Mouse (Mus musculus) cerebellum, adult 2 months (tissue): ENCODE data around the gene 1700020N01Rik. TPM values are rescaled to one million over a fixed set of nuclear protein-coding genes. Genes with fewer than 3 reads are reported as not detected.
A peak's percentile ranks its signal among the peaks of the same experiment; 100 is the strongest.

Experiments used
- DNase-seq, 2 experiments: peaks; one replicate each; pipeline ENCODE4 v3.0.0; 2021
- H3K27ac ChIP-seq: fragments of 200-500 bp; 2 replicates; pipeline ENCODE4 v1.5.1; 2012; ENCODE audit warnings: low read length, control low read depth, inconsistent platforms; ENCODE audit not compliant: insufficient read depth
- H3K27me3 ChIP-seq: fragments of 200-500 bp; 2 replicates; pipeline ENCODE4 v1.6.1; 2012; ENCODE audit warnings: inconsistent platforms, mild to moderate bottlenecking, low read length, moderate library complexity; ENCODE audit not compliant: control insufficient read depth, insufficient read depth
- H3K4me1 ChIP-seq: fragments of 200-500 bp; 2 replicates; pipeline ENCODE4 v1.6.1; 2011; ENCODE audit warnings: low read length; ENCODE audit not compliant: control insufficient read depth, insufficient read depth
- H3K4me3 ChIP-seq: fragments of 200-500 bp; replicated peaks from 2 replicates; pipeline ENCODE3; 2011; ENCODE audit warnings: mild to moderate bottlenecking, low read depth, low read length, control low read depth; ENCODE audit not compliant: insufficient read depth
- CTCF ChIP-seq: fragments of 200-500 bp; IDR thresholded peaks from 2 replicates; pipeline ENCODE4 v1.5.1; 2011; ENCODE audit warnings: low read depth, mild to moderate bottlenecking, control low read depth, low read length, moderate library complexity, borderline replicate concordance; ENCODE audit not compliant: insufficient read depth
- POLR2A ChIP-seq: fragments of 200-500 bp; IDR thresholded peaks from 2 replicates; pipeline ENCODE4 v1.6.1; 2011; ENCODE audit warnings: low read length, control low read depth, borderline replicate concordance; ENCODE audit not compliant: insufficient read depth
- WGBS: fragments of 180-500 bp; shearing (Covaris S2); methylation state at CpG from one replicate; pipeline ENCODE4 v1.1.7; 2018; 5-methylcytosine and 5-hydroxymethylcytosine counted together
- polyA plus RNA-seq: library from polyadenylated mRNA; depleted of rRNA; stranded (reverse); fragments of >200 nt; gene quantifications from 2 replicates; pipeline ENCODE4 v1.2.3, GENCODE M21; 2012

Gene 1700020N01Rik
- polyA plus RNA-seq, 1 experiment: not detected

DNA sequence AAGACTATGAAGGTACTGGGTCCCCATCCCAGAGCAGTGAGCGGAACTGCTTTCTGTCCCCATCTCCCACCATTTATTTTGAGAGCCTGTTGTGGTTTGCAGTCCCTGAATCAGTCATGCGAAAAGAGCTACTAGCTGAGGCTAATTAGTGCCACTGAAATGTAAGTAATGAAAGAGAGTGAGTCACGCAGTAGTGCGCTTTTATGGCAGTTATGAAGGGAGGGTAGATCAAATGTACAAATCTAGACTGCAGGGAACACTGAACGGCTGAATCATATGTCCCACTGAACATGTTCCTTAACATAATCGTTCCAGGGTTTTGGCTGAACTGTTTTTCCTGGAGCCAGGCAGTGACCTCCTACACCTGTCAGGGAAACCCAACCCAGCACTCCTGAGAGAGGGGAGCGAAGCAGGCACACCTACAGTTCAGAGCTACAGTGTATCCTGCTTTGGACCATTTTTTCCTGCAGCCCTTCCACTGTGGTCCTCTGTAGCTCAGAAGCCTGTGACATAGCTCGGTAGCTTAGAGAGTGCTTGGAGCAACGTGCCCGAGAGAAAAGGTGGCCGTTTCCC lies 17.1 kb upstream of the 1700020N01Rik start:
- no peak for DNase-seq
- no peak overlapping the region for H3K4me3 ChIP-seq
- no peak overlapping the region for H3K27ac ChIP-seq
- no peaks in the 10 kb centered on the region for H3K27me3 ChIP-seq
- TF ChIP-seq CTCF (no peak), POLR2A (no peak)
- WGBS: 61% methylated on average over 11 of the region's 11 CpGs
- no peaks in the 10 kb centered on the region for H3K4me1 ChIP-seq

DNA sequence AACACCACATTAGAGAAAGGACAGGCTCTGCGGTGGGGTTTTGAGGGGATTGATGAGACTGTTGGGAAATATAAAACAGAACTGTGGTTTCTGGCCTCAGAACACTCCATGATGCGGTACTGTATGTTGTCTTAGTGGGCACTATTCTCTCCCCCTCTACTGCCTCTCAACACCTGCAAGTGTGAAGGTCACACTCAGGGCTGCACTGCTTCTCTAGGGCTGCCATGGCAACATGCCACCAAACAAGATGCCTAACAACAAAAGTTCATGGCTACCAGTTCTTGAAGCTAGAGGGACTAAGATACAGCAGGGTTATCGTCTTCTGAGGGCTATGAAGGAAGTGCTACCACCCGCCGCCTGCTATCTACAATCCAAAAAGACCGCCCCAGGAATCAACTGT lies 15.1 kb upstream of the 1700020N01Rik start:
- Histone ChIP-seq H3K4me1 (no peaks in the 10 kb centered on the region), H3K4me3 (no peak overlapping the region), H3K27ac (no peak overlapping the region), H3K27me3 (no peaks in the 10 kb centered on the region)
- TF ChIP-seq POLR2A (no peak), CTCF (no peak)
- DNase-seq: no peak
- WGBS: 94% methylated on average over 6 of the region's 6 CpGs

DNA sequence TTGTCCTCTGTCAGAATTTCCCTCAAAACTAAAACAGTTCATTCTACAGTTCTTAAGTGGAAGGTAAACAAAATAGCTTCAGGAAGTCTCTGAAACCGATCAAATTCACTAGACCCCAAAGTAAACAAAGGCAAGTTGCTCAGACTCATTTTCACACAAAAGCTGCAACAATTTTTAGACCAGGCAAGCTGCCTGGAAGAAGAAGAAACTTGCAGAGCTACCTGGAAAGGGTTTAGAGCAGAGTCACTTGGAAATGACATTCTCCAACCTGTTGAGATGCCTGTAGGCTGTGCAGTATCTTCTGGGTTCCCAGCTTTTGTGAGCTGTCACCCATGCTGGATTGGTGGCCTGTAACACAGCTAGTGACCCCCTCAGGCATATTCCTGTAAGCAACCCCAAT lies 11.4 kb upstream of the 1700020N01Rik start:
- Histone ChIP-seq H3K4me1 (no peaks in the 10 kb centered on the region), H3K27ac (no peak overlapping the region), H3K4me3 (no peak overlapping the region), H3K27me3 (no peaks in the 10 kb centered on the region)
- DNase-seq: no peak
- no peak for TF ChIP-seq CTCF
- no peak for TF ChIP-seq POLR2A
- WGBS: 82% methylated on average over 1 of the region's 1 CpGs

DNA sequence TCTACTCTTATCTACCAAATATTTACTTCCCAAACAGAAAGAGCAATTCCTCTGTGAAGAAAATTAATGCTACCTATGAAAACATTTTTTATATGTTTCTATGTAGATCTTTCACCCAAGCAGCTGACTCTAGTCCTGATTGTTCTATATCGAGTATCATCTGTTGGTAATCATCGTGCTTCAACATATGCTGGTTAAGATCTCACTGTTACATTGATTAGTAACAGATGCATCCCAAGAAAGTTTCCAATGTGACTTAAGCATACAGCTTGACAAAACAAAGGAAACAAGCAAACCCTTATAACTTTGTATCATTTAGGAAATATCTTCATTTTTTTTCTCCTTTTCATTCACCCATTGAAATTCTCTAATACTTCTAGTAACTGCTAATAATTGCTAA lies 5.9 kb upstream of the 1700020N01Rik start:
- no peak for DNase-seq
- 91% methylated on average over 2 of the region's 2 CpGs for WGBS
- TF ChIP-seq CTCF (no peak), POLR2A (no peak)
- Histone ChIP-seq H3K27me3 (no peaks in the 10 kb centered on the region), H3K27ac (no peak overlapping the region), H3K4me3 (no peak overlapping the region), H3K4me1 (peaks cover 4% of the 10 kb centered on the region; the same call in 1 of the 2 replicates)

DNA sequence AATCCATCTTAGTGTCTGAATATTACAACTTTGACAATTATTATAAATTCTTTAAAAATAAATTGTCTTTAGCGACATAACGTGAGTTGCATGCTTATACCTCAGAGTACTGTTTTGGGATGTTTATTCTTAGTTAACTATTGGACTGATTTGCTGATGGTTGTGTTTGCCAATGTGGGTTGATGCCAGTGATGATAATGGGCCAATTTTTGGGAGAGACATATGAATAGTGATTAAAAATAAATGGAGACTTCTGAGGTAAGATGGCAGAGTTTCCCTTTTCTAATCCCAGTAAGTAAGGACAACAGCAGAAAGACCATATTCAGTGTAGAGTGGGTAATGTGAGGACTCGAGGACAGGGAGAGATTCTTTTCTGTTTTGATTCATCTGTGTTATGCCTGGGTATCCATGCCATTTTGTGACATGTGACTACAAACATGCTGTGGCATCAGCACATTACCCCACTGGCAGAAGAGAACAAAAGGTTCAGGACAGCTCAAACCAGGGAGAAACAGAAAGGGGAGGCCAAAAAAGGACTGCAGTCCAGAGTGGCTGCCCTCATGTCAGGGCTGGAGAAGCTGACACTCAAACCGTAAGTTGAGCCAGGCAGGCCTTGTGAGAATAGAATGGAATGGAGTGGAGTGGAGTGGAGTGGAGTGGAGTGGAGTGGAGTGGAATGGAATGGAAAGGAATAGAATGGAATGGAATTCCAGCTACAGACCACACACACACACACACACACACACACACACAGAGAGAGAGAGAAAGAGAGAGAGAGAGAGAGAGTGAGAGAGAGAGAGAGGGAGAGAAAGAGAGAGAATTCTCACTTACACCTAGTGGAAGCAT lies 4.7 kb upstream of the 1700020N01Rik start:
- H3K27me3 ChIP-seq: no peaks in the 10 kb centered on the region
- peaks cover 4% of the 10 kb centered on the region; the same call in 1 of the 2 replicates for H3K4me1 ChIP-seq
- H3K4me3 ChIP-seq: no peak overlapping the region
- H3K27ac ChIP-seq: no peak overlapping the region
- TF ChIP-seq CTCF (no peak), POLR2A (no peak)
- 32% methylated on average over 4 of the region's 4 CpGs for WGBS
- DNase-seq: peak in 1 of 2 experiments; percentile 19

DNA sequence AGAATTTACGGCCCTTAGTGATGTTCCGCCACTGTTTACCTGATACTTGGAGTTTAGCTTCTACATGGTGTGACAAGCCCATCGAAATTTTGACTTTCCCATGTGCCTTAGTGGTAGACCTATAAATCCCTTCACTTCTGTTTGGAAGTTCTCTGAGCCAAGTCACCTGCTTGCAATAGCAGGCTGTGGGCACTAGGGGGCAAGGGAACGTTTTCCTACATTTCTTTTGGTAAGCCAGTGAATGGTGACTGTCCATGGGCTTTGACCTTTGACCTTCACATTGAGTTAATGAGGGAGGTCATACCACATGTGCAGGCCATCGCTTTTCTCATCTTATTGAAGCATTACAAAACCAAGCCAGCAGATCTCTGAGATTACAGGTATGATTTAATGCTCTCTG lies 8.0 kb downstream of the 1700020N01Rik start:
- 58% methylated on average over 5 of the region's 5 CpGs for WGBS
- TF ChIP-seq CTCF (peak; percentile 86), POLR2A (no peak)
- H3K27me3 ChIP-seq: no peaks in the 10 kb centered on the region
- DNase-seq: peak; percentile 65 to 77
- no peak overlapping the region for H3K4me3 ChIP-seq
- H3K4me1 ChIP-seq: 0 out of 2 replicates have a peak, but pooled peaks cover 4% of the 10 kb centered on the region
- H3K27ac ChIP-seq: no peak overlapping the region

DNA sequence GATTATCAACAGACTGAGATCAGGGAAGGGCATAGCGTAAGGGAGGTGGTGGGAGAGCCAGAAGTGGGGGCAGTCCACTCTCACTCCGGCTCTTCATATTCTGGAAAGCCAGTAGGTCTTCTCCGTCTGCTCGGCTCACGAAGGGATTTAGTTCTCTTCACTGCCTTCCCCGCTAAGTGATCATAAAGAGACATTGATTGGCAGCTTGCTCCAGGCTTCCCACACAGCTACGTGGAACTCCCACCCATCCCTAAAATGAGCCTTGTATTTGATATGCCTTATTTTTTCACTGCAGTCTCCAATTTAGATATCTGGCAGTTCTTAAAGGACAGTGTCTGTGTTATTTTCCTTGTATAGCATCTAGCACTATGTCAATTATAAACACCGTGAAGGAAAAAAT lies 11.5 kb downstream of the 1700020N01Rik start:
- no peak overlapping the region for H3K27ac ChIP-seq
- WGBS: 78% methylated on average over 8 of the region's 8 CpGs
- TF ChIP-seq POLR2A: no peak
- no peak for TF ChIP-seq CTCF
- no peaks in the 10 kb centered on the region for H3K27me3 ChIP-seq
- H3K4me1 ChIP-seq: 0 out of 2 replicates have a peak, but pooled peaks cover 4% of the 10 kb centered on the region
- H3K4me3 ChIP-seq: no peak overlapping the region
- DNase-seq: no peak

DNA sequence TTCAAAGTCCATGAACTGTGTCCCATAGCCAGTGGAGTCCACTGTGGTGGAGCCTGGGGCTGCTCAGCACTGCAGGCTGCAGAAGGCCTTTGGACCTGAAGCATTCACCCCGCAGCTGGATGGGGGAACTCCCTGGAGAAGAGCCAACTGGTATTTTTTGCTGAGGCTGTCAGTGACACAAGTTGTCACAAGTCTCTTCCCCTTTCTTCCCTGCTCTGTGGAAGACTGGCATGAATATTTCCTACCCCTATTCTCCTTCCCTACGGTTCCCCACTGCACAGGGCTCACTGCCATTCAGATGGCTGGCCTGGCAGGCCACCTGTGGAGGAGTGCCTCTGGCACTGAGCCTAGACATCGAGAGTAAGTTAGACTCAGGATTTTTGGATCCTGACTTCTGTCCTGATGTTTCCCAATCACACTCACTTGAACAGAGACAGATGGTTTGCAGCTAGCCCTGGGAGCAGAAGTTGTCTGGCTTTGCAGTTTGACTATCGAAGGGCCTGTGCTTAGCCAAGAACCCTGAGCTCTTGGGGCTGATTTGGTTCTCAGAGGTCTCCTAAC lies 12.1 kb downstream of the 1700020N01Rik start:
- H3K4me1 ChIP-seq: 0 out of 2 replicates have a peak, but pooled peaks cover 4% of the 10 kb centered on the region

More for the DNA sequence above, 12.1 kb downstream of the 1700020N01Rik start:
- Histone ChIP-seq H3K4me3 (no peak overlapping the region), H3K27ac (no peak overlapping the region), H3K27me3 (no peaks in the 10 kb centered on the region)
- WGBS: 25% methylated on average over 4 of the region's 4 CpGs
- DNase-seq: peak in 1 of 2 experiments; percentile 14
- TF ChIP-seq POLR2A: no peak
- TF ChIP-seq CTCF: no peak
